Mouse (Mus musculus) heart, postnatal 0 days (tissue): ENCODE results near the gene Prl3d3.
"Not testable (repeated sequence)": the region's sequence is repeated elsewhere in the genome, so short reads cannot be mapped to it uniquely, and the experiment has no call there.

Source experiments
- CTCF ChIP-seq: IDR thresholded peaks from 2 replicates; pipeline ENCODE4 v1.5.1; 2016; ENCODE audit warnings: antibody characterized with exemption, control low read depth, low read depth
- EP300 ChIP-seq: IDR thresholded peaks from 2 replicates; pipeline ENCODE4 v1.6.1; 2016; ENCODE audit warnings: antibody characterized with exemption, low read depth

- not testable (repeated sequence) for TF ChIP-seq CTCF, EP300
Observed at GRCm38 (mm10) chr13:27156490-27156889, at the start of gene Prl3d3.
